Mouse (Mus musculus) natural killer cell, adult 2 months (primary cell): ENCODE data around the gene Treml1.
"Not testable (repeated sequence)": the region's sequence is repeated elsewhere in the genome, so short reads cannot be mapped to it uniquely, and the experiment has no call there.

Experiments used
- DNase-seq, 2 experiments: peaks; one replicate each; pipeline ENCODE4 v3.0.0; 2022; ENCODE audit warnings: low spot score in 2 of 2

The Treml1 gene

GRCm38 (mm10) chr17:48359616-48360015 is at the start of gene Treml1:
Gene Treml1 (plus strand): TSS chr17:48359916.
- DNase-seq = no peak

- no peak for DNase-seq
These were observed 47.6 kb upstream of the Treml1 start for GRCm38 (mm10) chr17:48312124-48312523.

- peak in 1 of 2 experiments; percentile 41 for DNase-seq
These were observed 43.7 kb upstream of the Treml1 start, which contains the start of gene B430306N03Rik for GRCm38 (mm10) chr17:48315905-48316579. Gene B430306N03Rik (plus strand): TSS chr17:48316141.

GRCm38 (mm10) chr17:48318686-48319085 is 41.0 kb upstream of the Treml1 start:
- DNase-seq = no peak

GRCm38 (mm10) chr17:48321279-48321678 is 38.4 kb upstream of the Treml1 start:
- no peak for DNase-seq

GRCm38 (mm10) chr17:48323236-48323635 is 36.5 kb upstream of the Treml1 start:
- DNase-seq = no peak

- no peak for DNase-seq
These were observed 35.5 kb upstream of the Treml1 start for GRCm38 (mm10) chr17:48324258-48324657.

GRCm38 (mm10) chr17:48325093-48325492 is 34.6 kb upstream of the Treml1 start:
- no peak for DNase-seq

GRCm38 (mm10) chr17:48325638-48326037 is 34.1 kb upstream of the Treml1 start:
- no peak for DNase-seq

- no peak for DNase-seq
These were observed 33.1 kb upstream of the Treml1 start for GRCm38 (mm10) chr17:48326656-48327055.

- DNase-seq = peak in 1 of 2 experiments; percentile 44
These were observed 27.2 kb upstream of the Treml1 start for GRCm38 (mm10) chr17:48332524-48332923.

- no peak for DNase-seq
These were observed 25.5 kb upstream of the Treml1 start for GRCm38 (mm10) chr17:48334186-48334585.

- DNase-seq = peak; percentile 69 to 84
These were observed 22.9 kb upstream of the Treml1 start for GRCm38 (mm10) chr17:48336857-48337256.

- no peak for DNase-seq
These were observed 19.4 kb upstream of the Treml1 start for GRCm38 (mm10) chr17:48340267-48340666.

- DNase-seq = no peak
These were observed 17.8 kb upstream of the Treml1 start for GRCm38 (mm10) chr17:48341947-48342346.

- DNase-seq = no peak
These were observed 16.7 kb upstream of the Treml1 start for GRCm38 (mm10) chr17:48343065-48343464.

- no peak for DNase-seq
These were observed 13.9 kb upstream of the Treml1 start for GRCm38 (mm10) chr17:48345824-48346223.

- no peak for DNase-seq
These were observed 13.5 kb upstream of the Treml1 start, which contains the start of gene Trem2 for GRCm38 (mm10) chr17:48346231-48346630. Gene Trem2 (plus strand): TSS chr17:48346401.

GRCm38 (mm10) chr17:48346834-48347233 is 12.9 kb upstream of the Treml1 start:
- no peak for DNase-seq

- no peak for DNase-seq
These were observed 12.4 kb upstream of the Treml1 start for GRCm38 (mm10) chr17:48347287-48347686.

- no peak for DNase-seq
These were observed 9.0 kb upstream of the Treml1 start for GRCm38 (mm10) chr17:48350681-48351193.

GRCm38 (mm10) chr17:48352976-48353375 is 6.7 kb upstream of the Treml1 start:
- DNase-seq = not testable (repeated sequence)

- DNase-seq = no peak
These were observed 3.9 kb upstream of the Treml1 start for GRCm38 (mm10) chr17:48355822-48356221.
